Mouse (Mus musculus): ENCODE measurements around the gene Mfsd9.

DNA sequence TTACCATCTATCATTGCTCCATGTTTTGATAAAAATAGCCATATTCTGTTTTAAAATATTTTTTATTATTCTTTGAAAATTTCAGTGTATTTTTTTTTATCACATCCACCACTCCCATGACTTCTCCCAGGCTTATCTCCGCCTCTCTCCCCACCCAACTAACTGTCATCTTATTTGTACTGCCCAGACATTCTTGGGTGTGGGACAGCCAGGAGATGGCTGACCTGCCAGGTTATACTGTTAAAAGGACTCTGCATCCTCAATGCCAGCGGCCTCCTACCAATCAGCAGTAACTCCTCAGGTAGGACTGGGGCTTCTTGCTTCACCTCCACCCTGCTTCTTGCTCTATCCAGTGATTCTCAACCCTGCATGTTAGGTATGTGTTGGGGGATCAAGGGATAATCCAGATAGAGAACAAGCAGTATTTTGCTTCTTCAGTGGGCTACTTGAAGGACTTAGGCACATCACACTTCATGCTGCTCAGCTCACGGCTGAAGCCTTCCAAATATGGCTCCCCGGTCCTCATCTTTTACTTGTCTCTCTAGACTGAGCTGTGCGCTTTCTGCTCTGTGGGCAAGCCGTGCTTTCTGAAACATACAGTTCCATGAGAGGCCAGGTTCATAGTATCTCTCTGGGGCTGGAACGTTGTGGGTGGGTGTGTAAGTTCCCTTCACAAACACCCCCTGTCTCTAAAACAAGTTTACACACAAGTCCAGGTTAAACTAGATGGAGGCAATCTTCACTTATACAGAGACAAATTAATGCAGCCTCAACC is 19.1 kb downstream of the Mfsd9 start:
- TF ChIP-seq CTCF (conservative IDR thresholded peaks at IDR 0.05 in 1 of 2, IDR thresholded peaks at IDR 0.05 in 1 of 2; ENCODE audit: low read depth in 2 of 2, low read length in 2 of 2) (no peak), USF1 (IDR thresholded peaks at IDR 0.05; ENCODE audit: low read depth, low read length) (no peak), MAZ (IDR thresholded peaks at IDR 0.05; ENCODE audit: low read depth, low read length) (no peak)
